Mouse (Mus musculus) right cerebral cortex, adult 2 months (tissue): ENCODE measurements at regions not wholly inside any gene's neighbourhood (a gene's known extent, or its start where the extent isn't known, plus 50 kb on each side); places are given as distances from the start of the nearest gene placed in this dataset.

Source experiments
- DNase-seq, 2 experiments: peaks; one replicate each; pipeline ENCODE4 v3.0.0; 2021 to 2022; ENCODE audit warnings: low spot score in 2 of 2

- no peak for DNase-seq
These were observed 390.5 kb downstream of the Ccdc171 start for GRCm38 (mm10) chr4:83915871-83916270.

- DNase-seq: no peak
These were observed 391.7 kb downstream of the Ccdc171 start for GRCm38 (mm10) chr4:83917009-83917408.

- DNase-seq: no peak
These were observed 392.7 kb downstream of the Ccdc171 start for GRCm38 (mm10) chr4:83918093-83918492.

GRCm38 (mm10) chr4:83919041-83919440 is 393.7 kb downstream of the Ccdc171 start:
- DNase-seq: no peak

- DNase-seq: no peak
These were observed 399.9 kb downstream of the Ccdc171 start for GRCm38 (mm10) chr4:83925118-83925842.

GRCm38 (mm10) chr4:83926195-83926731 is 400.9 kb downstream of the Ccdc171 start:
- no peak for DNase-seq

GRCm38 (mm10) chr4:83931897-83932654 is 406.7 kb downstream of the Ccdc171 start:
- no peak for DNase-seq

GRCm38 (mm10) chr4:83941693-83942092 is 416.3 kb downstream of the Ccdc171 start:
- DNase-seq: no peak

GRCm38 (mm10) chr4:83949612-83950011 is 424.3 kb downstream of the Ccdc171 start:
- DNase-seq: no peak

GRCm38 (mm10) chr4:83950809-83951409 is 425.6 kb downstream of the Ccdc171 start:
- no peak for DNase-seq

GRCm38 (mm10) chr4:83956252-83956904 is 431.0 kb downstream of the Ccdc171 start:
- DNase-seq: no peak

GRCm38 (mm10) chr4:83957217-83957692 is 431.9 kb downstream of the Ccdc171 start:
- no peak for DNase-seq

- peak in 1 of 2 experiments; percentile 41 for DNase-seq
These were observed 441.6 kb downstream of the Ccdc171 start for GRCm38 (mm10) chr4:83966898-83967297.

- no peak for DNase-seq
These were observed 447.8 kb downstream of the Ccdc171 start for GRCm38 (mm10) chr4:83973162-83973561.

- no peak for DNase-seq
These were observed 449.1 kb downstream of the Ccdc171 start for GRCm38 (mm10) chr4:83974214-83975012.

GRCm38 (mm10) chr4:83975569-83975968 is 450.2 kb downstream of the Ccdc171 start:
- no peak for DNase-seq

GRCm38 (mm10) chr4:83976067-83976466 is 450.7 kb downstream of the Ccdc171 start:
- DNase-seq: no peak

GRCm38 (mm10) chr4:83979088-83979487 is 453.7 kb downstream of the Ccdc171 start:
- no peak for DNase-seq

- peak in 1 of 2 experiments; percentile 12 for DNase-seq
These were observed 459.5 kb downstream of the Ccdc171 start for GRCm38 (mm10) chr4:83984671-83985391.

GRCm38 (mm10) chr4:83985451-83985850 is 460.1 kb downstream of the Ccdc171 start:
- no peak for DNase-seq
